Mouse (Mus musculus): ENCODE results near the gene Zfp704. TPM values are rescaled to one million over a fixed set of nuclear protein-coding genes. Genes with fewer than 3 reads are reported as not detected.

Zfp704 gene
- polyA plus RNA-seq, 1 experiment from 2014 or later: 7.2 TPM

DNA sequence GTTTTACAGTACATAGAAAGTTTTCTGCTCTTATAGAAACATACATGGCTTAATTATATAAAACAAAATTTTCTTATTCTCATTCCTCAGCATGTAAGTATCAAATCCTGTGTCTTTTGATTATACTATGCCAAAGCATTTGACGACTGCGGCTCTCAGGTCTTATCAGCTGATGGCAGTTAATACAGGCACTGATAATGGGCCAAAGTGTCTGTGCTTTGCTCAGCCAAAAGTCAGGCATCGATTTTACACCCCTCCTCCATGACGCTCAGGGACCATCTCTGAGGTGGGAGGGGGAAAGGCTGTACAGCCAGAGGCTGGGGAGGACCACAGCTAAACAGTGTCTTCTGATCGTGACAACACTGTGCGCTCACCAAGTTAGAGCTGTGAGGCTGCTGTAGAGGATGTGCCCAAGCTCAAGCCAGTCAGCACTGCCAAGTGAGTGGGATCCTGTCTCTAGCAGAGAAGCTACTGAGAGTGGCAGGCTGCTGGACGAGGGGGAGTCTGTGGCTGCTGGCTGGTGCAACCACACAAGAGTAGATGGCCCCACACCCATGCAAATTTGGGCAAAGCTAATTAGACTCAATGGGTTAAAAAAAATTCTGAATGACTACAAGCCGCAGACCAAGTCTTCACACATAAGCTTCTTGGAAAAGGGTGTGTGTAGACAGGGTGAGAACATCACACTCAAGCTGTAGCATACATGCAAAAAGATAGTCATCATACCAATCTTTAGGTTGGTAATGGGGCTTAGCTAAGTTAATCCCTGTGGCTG is 155.1 kb downstream of the Zfp704 start:
- peak; percentile 72 for DNase-seq (ENCODE audit: low spot score)
- H3K36me3 ChIP-seq: peaks cover 6% of the 10 kb centered on the region; the same call in 1 of the 2 replicates
- no peaks in the 10 kb centered on the region for H3K27me3 ChIP-seq (ENCODE audit: insufficient read depth, poor library complexity, severe bottlenecking)
- no peak overlapping the region for H3K4me3 ChIP-seq
- no peak overlapping the region for H3K27ac ChIP-seq
- H3K9me3 ChIP-seq: no peaks in the 10 kb centered on the region
- WGBS: 59% methylated on average over 8 of the region's 8 CpGs
- peaks cover 7% of the 10 kb centered on the region for H3K4me1 ChIP-seq

DNA sequence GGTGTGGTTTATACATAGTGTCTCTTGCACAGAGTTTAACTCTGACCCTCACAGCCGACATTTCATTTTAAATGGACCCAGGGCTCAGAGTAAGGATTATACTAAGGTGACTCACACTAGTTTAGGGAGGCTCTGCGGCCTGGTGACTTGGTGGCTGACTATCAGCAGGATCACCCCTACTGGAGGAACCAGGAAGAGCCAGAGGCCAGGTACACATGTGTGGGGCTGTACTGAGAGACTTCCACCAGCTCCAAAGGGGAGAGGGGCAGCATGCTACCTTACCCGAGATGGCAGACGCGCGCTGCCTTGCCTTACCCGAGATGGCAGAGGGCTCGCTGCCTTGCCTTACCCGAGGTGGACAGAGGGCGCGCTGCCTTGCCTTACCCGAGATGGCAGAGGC is 159.4 kb downstream of the Zfp704 start:
- H3K36me3 ChIP-seq: peaks cover 26% of the 10 kb centered on the region
- H3K4me1 ChIP-seq: peaks cover 15% of the 10 kb centered on the region
- no peaks in the 10 kb centered on the region for H3K27me3 ChIP-seq (ENCODE audit: insufficient read depth, poor library complexity, severe bottlenecking)
- no peaks in the 10 kb centered on the region for H3K9me3 ChIP-seq
- H3K27ac ChIP-seq: no peak overlapping the region
- no peak for DNase-seq (ENCODE audit: low spot score)
- H3K4me3 ChIP-seq: no peak overlapping the region
- 90% methylated on average over 12 of the region's 12 CpGs for WGBS

DNA sequence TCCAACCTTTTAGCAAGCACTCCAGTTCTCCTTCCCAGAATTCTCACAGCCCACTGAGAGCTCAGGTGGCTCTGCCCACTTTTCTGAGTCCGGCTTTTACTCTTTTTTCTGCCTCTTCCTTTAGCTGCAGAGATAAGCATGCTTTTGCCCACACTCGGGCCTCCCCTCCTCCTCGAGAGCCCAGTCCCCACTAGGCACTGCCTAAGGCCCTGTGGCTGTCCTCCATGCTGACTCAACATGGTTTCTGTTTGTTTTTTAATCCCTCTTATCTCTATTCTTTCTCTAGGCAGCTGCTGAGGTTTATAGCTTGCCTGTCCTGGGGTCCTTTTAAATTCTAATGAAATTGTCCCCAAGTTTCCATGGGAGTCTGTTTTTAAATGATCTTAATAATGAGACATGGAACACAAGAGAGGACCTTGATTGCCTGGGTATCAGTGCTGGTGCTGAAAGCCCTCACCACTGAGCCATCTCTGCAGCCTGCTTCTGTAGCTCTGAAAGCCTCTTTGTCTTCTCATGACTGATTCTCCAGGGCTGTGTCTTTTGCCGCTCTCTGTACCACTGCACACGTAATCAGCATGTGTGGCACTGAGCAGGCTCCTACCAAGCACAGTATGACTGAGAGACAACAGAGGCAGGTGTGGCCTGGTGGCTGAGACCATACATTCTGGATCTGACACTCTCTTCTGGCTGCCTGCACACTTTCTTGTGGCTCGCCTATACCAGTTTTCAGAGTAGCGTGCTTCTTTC is 160.5 kb downstream of the Zfp704 start:
- Histone ChIP-seq H3K36me3 (peaks cover 28% of the 10 kb centered on the region), H3K4me3 (no peak overlapping the region), H3K27ac (no peak overlapping the region; the same call in 1 of the 2 replicates), H3K4me1 (peaks cover 9% of the 10 kb centered on the region), H3K27me3 (ENCODE audit: insufficient read depth, poor library complexity, severe bottlenecking) (no peaks in the 10 kb centered on the region), H3K9me3 (no peaks in the 10 kb centered on the region)
- WGBS: 49% methylated on average over 7 of the region's 7 CpGs
- DNase-seq (ENCODE audit: low spot score): no peak

DNA sequence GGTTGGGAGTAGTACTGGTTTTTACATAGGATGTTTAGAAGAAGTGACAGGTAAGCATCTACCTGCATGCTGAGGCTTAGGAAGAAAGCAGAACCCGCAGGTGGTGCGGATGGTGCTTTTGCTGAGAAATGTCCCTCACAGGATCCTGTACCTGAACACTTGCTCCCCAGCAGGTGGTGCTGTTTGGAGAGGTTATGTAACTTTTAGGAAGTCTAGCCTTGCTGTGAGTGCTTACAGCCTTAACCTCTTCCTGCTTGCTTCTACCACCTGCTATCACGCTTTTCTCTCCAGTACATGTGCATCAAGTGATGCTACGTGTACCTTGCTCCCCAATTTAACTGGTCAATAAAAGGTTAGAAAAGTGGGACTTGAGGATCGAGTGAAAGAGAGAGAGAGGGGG is 161.3 kb downstream of the Zfp704 start:
- DNase-seq (ENCODE audit: low spot score): no peak
- peaks cover 34% of the 10 kb centered on the region for H3K36me3 ChIP-seq
- H3K9me3 ChIP-seq: no peaks in the 10 kb centered on the region
- WGBS: 92% methylated on average over 5 of the region's 5 CpGs
- H3K27ac ChIP-seq: no peak overlapping the region
- H3K4me3 ChIP-seq: no peak overlapping the region
- H3K4me1 ChIP-seq: peaks cover 14% of the 10 kb centered on the region
- no peaks in the 10 kb centered on the region for H3K27me3 ChIP-seq (ENCODE audit: insufficient read depth, poor library complexity, severe bottlenecking)

DNA sequence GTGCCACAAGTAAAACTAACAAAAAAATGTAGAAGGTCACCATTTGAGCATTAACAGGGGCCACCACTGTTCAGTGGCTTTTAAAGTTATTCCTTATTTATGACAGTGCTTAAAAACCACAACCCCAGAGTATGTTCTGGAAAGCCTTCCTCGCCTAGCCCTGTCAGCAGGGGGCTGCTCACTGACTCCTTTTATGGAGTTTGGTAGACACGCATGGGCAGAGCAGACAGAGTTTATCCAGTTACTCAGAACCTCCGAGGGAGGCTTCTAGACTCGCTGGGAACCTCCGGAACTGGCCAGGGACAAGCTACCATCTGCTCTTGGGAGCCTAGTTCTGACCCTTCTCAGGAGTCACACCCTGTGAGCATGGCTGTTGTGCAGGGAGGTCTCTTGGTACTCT is 165.3 kb downstream of the Zfp704 start:
- Histone ChIP-seq H3K4me3 (no peak overlapping the region), H3K9me3 (no peaks in the 10 kb centered on the region), H3K27me3 (ENCODE audit: insufficient read depth, poor library complexity, severe bottlenecking) (no peaks in the 10 kb centered on the region), H3K27ac (peak overlapping the region; percentile 42; the same call in 1 of the 2 replicates), H3K36me3 (peaks cover 28% of the 10 kb centered on the region), H3K4me1 (peaks cover 40% of the 10 kb centered on the region)
- 71% methylated on average over 5 of the region's 5 CpGs for WGBS
- peak; percentile 43 for DNase-seq (ENCODE audit: low spot score)

DNA sequence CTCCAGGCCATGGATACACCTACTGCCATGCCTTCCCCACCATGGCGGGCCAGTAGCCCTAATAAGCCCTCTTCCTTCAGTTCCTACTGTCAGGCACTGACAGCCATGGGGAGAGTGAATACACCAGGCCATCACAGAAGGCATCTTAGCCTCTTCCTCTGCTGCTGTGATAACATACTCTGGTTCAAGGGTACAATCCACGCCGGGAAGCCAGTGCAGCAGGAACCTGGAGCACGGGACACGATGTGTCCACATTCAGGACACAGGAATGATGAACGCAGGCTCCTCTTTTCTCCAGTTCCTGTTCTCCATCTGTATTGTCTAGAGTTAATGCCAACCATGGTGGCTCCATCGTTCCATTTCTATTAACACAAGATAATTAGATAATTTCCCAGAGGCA is 165.9 kb downstream of the Zfp704 start:
- Histone ChIP-seq H3K9me3 (no peaks in the 10 kb centered on the region), H3K4me1 (peaks cover 35% of the 10 kb centered on the region), H3K27me3 (ENCODE audit: insufficient read depth, poor library complexity, severe bottlenecking) (no peaks in the 10 kb centered on the region), H3K4me3 (no peak overlapping the region), H3K36me3 (peaks cover 30% of the 10 kb centered on the region), H3K27ac (peak overlapping the region; percentile 29; the same call in 1 of the 2 replicates)
- WGBS: 92% methylated on average over 7 of the region's 7 CpGs
- peak; percentile 62 for DNase-seq (ENCODE audit: low spot score)

DNA sequence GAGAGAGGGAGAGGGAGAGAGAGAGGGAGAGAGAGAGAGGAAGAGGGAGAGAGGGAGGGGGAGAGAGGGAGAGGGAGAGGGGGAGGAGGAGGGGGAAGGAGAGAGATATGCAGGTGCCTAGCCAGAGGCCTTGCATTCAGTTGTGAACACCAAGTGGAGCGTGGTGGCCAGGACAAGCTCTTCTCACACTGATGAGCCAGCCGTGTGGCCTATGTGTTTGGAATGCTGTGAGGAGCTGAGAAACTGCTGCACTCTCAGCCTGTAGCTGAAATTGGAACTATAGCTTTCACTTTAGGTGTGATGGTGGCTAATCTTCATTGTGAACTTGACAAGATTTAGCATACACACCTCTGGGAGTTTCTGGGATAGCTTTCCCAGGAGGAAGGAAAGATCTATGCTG is 166.4 kb downstream of the Zfp704 start:
- Histone ChIP-seq H3K27ac (peak overlapping the region; percentile 56; the same call in 1 of the 2 replicates), H3K9me3 (no peaks in the 10 kb centered on the region), H3K4me1 (peaks cover 35% of the 10 kb centered on the region), H3K36me3 (peaks cover 32% of the 10 kb centered on the region), H3K27me3 (ENCODE audit: insufficient read depth, poor library complexity, severe bottlenecking) (no peaks in the 10 kb centered on the region), H3K4me3 (no peak overlapping the region)
- DNase-seq (ENCODE audit: low spot score): peak; percentile 63
- WGBS: 52% methylated on average over 2 of the region's 2 CpGs

DNA sequence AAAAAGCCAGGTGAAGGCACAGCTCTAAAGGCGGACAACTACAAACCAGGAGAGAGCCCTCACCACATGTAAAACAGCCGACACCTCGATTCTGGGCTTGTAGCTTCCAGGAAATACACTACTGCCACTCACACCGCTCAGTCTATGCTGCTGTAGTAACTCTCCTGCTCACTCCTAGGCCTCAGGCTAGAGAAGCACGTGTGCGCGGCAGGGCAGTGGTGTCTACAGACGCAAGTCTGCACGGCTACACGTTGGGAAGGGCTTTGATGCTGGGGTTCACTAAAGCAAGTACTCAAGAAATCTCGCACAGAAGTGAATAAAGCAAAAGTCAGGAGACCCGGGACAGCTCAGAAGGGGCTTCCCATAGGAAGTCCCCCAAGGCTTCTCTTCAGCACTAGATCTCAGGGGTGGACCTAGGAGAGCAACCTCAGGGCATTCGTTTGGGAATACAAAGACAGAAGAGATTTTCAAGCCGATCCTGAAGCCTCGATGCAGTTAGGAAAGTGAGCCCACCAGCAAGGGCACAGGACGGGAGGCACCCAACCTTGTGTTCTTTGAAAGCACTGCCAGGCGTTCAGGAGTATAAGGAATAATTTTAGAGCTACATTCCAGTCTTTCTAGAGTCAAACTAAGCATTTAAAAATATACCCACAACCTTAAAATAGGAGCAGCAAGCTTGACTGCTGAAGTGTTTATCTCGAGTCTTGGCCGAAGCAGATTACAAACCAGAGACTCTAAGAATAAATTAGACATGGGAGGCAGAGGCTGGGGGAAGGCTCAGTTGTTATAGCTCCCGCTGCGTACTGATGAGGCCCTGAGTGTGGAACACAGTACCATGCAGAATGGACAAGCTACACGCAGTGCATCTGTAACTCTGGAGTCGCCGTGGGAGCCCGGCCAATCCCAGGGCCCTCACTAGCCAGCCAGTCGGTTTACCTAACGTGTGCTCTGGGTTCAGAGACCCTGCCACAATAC is 168.0 kb downstream of the Zfp704 start:
- peak overlapping the region; percentile 83 for H3K27ac ChIP-seq

DNA sequence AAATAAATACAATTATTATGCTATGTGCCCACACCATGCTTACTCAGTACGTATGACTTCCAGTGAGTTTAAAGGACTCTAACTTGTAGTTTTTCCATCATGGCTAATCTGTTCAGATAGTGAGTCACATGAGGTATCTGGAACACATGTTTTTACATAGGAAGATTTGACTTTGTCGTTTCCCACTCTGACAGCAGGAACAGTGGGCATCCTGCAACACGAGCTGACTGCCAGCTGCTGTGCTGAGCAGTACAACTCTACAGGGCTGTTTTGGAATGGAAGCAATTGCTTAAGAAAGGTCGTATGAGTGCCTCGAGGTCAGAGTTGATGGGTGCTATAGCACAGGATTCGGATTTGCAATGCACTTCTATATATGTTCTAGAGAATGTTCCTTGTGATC is 169.4 kb downstream of the Zfp704 start:
- 62% methylated on average over 6 of the region's 6 CpGs for WGBS
- Histone ChIP-seq H3K9me3 (no peaks in the 10 kb centered on the region), H3K36me3 (peaks cover 24% of the 10 kb centered on the region), H3K4me3 (no peak overlapping the region), H3K27ac (peak overlapping the region; percentile 83; the same call in 1 of the 2 replicates), H3K4me1 (peaks cover 39% of the 10 kb centered on the region), H3K27me3 (ENCODE audit: insufficient read depth, poor library complexity, severe bottlenecking) (no peaks in the 10 kb centered on the region)
- DNase-seq (ENCODE audit: low spot score): no peak

More for the DNA sequence above, 168.0 kb downstream of the Zfp704 start:
- Histone ChIP-seq H3K4me1 (peaks cover 35% of the 10 kb centered on the region), H3K36me3 (peaks cover 33% of the 10 kb centered on the region), H3K27me3 (ENCODE audit: insufficient read depth, poor library complexity, severe bottlenecking) (no peaks in the 10 kb centered on the region), H3K4me3 (no peak overlapping the region), H3K9me3 (no peaks in the 10 kb centered on the region)
- WGBS: 62% methylated on average over 27 of the region's 27 CpGs
- DNase-seq (ENCODE audit: low spot score): peak; percentile 76

DNA sequence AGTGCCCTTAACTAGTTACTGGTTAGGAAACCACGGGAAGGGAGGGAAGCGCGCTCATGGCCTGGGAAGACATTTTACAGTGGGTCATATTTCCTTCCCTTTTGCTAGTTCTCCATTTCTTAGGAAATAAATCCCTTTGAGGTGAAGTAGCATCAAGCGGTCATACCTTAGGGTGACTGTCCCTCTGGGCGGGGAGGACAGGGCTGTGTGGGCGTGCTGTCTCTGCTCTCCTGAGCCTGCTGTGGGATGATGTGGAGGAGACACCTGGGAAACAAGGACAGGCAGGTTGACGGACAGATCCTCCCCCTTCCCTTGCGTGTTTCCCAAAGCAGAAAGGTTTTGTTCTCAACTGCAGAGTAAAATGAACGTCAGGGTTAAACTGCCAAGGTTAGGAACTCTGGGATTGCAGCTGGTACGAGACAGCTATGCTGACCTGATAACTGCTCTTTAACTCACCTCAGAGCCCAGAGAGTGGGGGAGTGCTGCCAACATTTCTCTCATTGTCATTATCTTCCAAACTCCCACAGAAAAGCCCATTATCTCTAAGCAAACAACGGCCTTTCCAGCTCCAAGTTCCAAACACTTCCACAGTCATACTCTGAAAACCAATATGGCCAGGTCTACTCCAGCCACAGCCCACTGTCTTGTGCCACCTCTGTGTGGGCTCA is 170.1 kb downstream of the Zfp704 start:
- Histone ChIP-seq H3K27ac (peak overlapping the region; percentile 42; the same call in 1 of the 2 replicates), H3K36me3 (peaks cover 24% of the 10 kb centered on the region)
- 63% methylated on average over 11 of the region's 11 CpGs for WGBS

DNA sequence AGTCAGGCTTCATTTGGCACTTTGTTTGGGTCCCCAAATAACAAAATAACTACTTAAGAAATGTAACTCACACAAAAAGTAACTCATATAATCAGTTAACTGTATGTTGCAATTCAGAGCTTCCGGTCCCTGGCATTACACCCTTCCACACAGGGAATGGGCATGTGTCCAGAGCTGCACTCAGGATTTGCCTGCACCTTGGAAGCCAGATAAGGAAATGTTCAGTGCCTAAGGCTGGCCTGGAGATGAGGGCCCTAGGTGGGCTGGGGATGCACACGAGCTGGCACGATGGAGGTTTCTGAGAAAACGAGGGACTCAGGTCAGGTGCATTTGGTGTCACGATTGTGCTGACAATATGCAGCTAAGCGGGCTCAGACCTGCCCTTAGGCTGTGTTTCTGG is 173.6 kb downstream of the Zfp704 start:
- H3K9me3 ChIP-seq: no peaks in the 10 kb centered on the region
- DNase-seq (ENCODE audit: low spot score): no peak
- H3K36me3 ChIP-seq: peaks cover 29% of the 10 kb centered on the region
- 83% methylated on average over 6 of the region's 6 CpGs for WGBS
- H3K27ac ChIP-seq: no peak overlapping the region
- H3K4me3 ChIP-seq: no peak overlapping the region
- H3K27me3 ChIP-seq (ENCODE audit: insufficient read depth, poor library complexity, severe bottlenecking): no peaks in the 10 kb centered on the region
- peaks cover 36% of the 10 kb centered on the region for H3K4me1 ChIP-seq

More for the DNA sequence above, 170.1 kb downstream of the Zfp704 start:
- Histone ChIP-seq H3K27me3 (ENCODE audit: insufficient read depth, poor library complexity, severe bottlenecking) (no peaks in the 10 kb centered on the region), H3K4me3 (no peak overlapping the region), H3K4me1 (peaks cover 40% of the 10 kb centered on the region), H3K9me3 (no peaks in the 10 kb centered on the region)
- no peak for DNase-seq (ENCODE audit: low spot score)
